Mouse (Mus musculus): Measurements from ENCODE around the gene Snrpa. TPM values are rescaled to one million over a fixed set of nuclear protein-coding genes. Genes with fewer than 3 reads are reported as not detected.
A peak's percentile ranks its signal among the peaks of the same experiment; 100 is the strongest.
"Not testable (repeated sequence)": the region's sequence is repeated elsewhere in the genome, so short reads cannot be mapped to it uniquely, and the experiment has no call there.

Gene Snrpa
- 175 and 176 TPM in 2 replicates for polyA plus RNA-seq (2012; rRNA removed)

DNA sequence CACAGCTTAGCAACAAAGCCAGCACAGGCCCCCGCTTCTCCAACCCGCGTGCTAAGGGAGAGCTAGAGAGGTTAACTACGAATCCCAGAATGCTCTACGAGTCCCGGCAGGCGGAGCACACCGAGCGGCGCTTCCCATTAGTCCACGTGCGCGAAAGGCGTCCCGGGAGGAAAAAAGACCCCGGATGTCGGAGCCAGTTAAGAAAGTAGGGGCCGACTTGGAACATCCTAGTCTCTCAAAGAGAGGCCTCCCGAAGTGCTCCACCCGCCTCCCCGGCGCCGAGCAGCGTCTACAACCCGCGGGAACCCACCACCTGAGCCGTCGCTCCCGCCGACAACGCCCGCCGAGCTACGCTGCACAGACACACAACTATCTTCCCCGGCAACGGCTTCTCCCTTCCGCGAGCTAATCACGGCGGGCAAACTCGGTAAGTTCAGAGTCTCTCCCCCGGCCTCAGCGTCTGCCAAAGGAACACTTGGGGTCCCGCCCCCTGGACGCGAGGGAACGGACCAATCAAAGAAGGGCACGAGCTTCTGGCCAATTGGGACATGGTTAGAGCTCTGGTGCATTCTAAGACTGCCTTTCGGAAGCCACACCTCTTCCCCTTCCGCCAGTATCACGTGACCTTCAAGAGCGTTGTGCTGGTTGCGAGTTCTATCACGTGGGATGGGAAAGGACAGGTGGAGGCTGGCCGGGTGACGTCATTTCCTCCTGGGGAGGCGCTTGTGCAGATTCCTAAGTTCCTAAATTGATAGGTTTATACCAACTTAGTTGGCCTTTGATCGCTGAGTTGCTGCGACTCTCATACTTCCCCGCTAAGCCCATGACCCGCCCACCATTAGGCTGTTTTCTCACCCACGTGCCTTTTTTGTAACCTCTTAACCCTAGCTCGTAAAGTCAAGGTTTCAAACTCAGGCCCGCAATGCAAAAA lies at the start of gene Snrpa, which contains the start of gene BC024978:
TSS of gene Snrpa (minus strand) at position 591 of the 931 bp plus-strand sequence.
TSS of gene BC024978 (plus strand) at position 101 of the 931 bp plus-strand sequence.
- H3K4me1 ChIP-seq (ENCODE audit: control insufficient read depth, insufficient read depth, low read length), result peaks cover 9% of the 10 kb centered on the region
- peak within 1 kb of the TSS; percentile 57 for H3K4me3 ChIP-seq (ENCODE audit: insufficient read depth, low read length)
- peak within 1 kb of the TSS; percentile 91 for H3K27ac ChIP-seq (ENCODE audit: insufficient read depth, low read length)
- TF ChIP-seq POLR2A (IDR thresholded peaks at IDR 0.05; ENCODE audit: extremely low read depth, insufficient read depth, low read length), result peak; percentile 21; the same call in 1 of the 2 replicates
- no peak for TF ChIP-seq CTCF (IDR thresholded peaks at IDR 0.05; ENCODE audit: extremely low read depth, insufficient read depth, low read length)

GRCm38 (mm10) chr7:27244088-27244487 lies 48.0 kb upstream of the Snrpa start:
- TF ChIP-seq CTCF (IDR thresholded peaks at IDR 0.05; ENCODE audit: extremely low read depth, insufficient read depth, low read length), result 0 out of 2 replicates have a peak, but pooled peaks have one; percentile 3
- H3K27ac ChIP-seq (ENCODE audit: insufficient read depth, low read length); H3K4me3 ChIP-seq (ENCODE audit: insufficient read depth, low read length): not testable (repeated sequence)

GRCm38 (mm10) chr7:27243211-27243610 lies 47.1 kb upstream of the Snrpa start:
- Histone ChIP-seq H3K4me1 (ENCODE audit: control insufficient read depth, insufficient read depth, low read length) (no peaks in the 10 kb centered on the region), H3K27ac (ENCODE audit: insufficient read depth, low read length) (no peak overlapping the region), H3K4me3 (ENCODE audit: insufficient read depth, low read length) (no peak overlapping the region)
- TF ChIP-seq CTCF (IDR thresholded peaks at IDR 0.05; ENCODE audit: extremely low read depth, insufficient read depth, low read length) (no peak), POLR2A (IDR thresholded peaks at IDR 0.05; ENCODE audit: extremely low read depth, insufficient read depth, low read length) (no peak)

More at GRCm38 (mm10) chr7:27244088-27244487, 48.0 kb upstream of the Snrpa start:
- H3K4me1 ChIP-seq (ENCODE audit: control insufficient read depth, insufficient read depth, low read length), result not testable (repeated sequence)

DNA sequence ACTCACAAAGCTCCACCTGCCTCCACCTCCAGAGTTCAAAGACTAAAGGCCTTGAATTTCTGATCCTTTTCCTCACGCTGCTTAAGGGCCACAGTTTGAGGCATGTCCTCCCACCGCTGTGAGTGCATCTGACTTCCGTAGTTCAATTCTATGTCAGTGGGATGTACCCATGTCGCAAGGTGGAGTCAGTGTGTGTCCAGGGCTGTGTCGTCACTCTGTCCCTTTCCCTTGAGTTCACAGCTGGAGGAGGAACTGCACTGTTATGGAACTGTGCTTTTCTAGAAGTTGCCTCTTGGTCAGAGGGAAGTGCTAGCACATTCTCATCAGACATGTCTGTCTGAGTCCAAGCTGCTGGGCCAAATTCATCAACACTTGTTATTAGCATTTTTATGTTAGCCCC lies 42.5 kb upstream of the Snrpa start:
- H3K4me1 ChIP-seq (ENCODE audit: control insufficient read depth, insufficient read depth, low read length), result peaks cover 2% of the 10 kb centered on the region; the same call in 1 of the 2 replicates
- no peak overlapping the region for H3K27ac ChIP-seq (ENCODE audit: insufficient read depth, low read length)
- TF ChIP-seq POLR2A (IDR thresholded peaks at IDR 0.05; ENCODE audit: extremely low read depth, insufficient read depth, low read length) (no peak), CTCF (IDR thresholded peaks at IDR 0.05; ENCODE audit: extremely low read depth, insufficient read depth, low read length) (no peak)
- H3K4me3 ChIP-seq (ENCODE audit: insufficient read depth, low read length), result no peak overlapping the region

GRCm38 (mm10) chr7:27237527-27237926 lies 41.5 kb upstream of the Snrpa start:
- no peak overlapping the region for H3K27ac ChIP-seq (ENCODE audit: insufficient read depth, low read length)

GRCm38 (mm10) chr7:27235726-27236125 lies 39.7 kb upstream of the Snrpa start:
- Histone ChIP-seq H3K4me1 (ENCODE audit: control insufficient read depth, insufficient read depth, low read length) (peaks cover 2% of the 10 kb centered on the region; the same call in 1 of the 2 replicates), H3K4me3 (ENCODE audit: insufficient read depth, low read length) (no peak overlapping the region), H3K27ac (ENCODE audit: insufficient read depth, low read length) (no peak overlapping the region)
- no peak for TF ChIP-seq POLR2A (IDR thresholded peaks at IDR 0.05; ENCODE audit: extremely low read depth, insufficient read depth, low read length)
- TF ChIP-seq CTCF (IDR thresholded peaks at IDR 0.05; ENCODE audit: extremely low read depth, insufficient read depth, low read length), result no peak

More at GRCm38 (mm10) chr7:27237527-27237926, 41.5 kb upstream of the Snrpa start:
- Histone ChIP-seq H3K4me1 (ENCODE audit: control insufficient read depth, insufficient read depth, low read length) (peaks cover 2% of the 10 kb centered on the region; the same call in 1 of the 2 replicates), H3K4me3 (ENCODE audit: insufficient read depth, low read length) (no peak overlapping the region)
- TF ChIP-seq CTCF (IDR thresholded peaks at IDR 0.05; ENCODE audit: extremely low read depth, insufficient read depth, low read length) (no peak), POLR2A (IDR thresholded peaks at IDR 0.05; ENCODE audit: extremely low read depth, insufficient read depth, low read length) (no peak)

- Histone ChIP-seq H3K4me1 (ENCODE audit: control insufficient read depth, insufficient read depth, low read length) (peaks cover 2% of the 10 kb centered on the region; the same call in 1 of the 2 replicates), H3K27ac (ENCODE audit: insufficient read depth, low read length) (no peak overlapping the region), H3K4me3 (ENCODE audit: insufficient read depth, low read length) (peak overlapping the region; percentile 47)
- no peak for TF ChIP-seq POLR2A (IDR thresholded peaks at IDR 0.05; ENCODE audit: extremely low read depth, insufficient read depth, low read length)
- TF ChIP-seq CTCF (IDR thresholded peaks at IDR 0.05; ENCODE audit: extremely low read depth, insufficient read depth, low read length), result no peak
Observed at GRCm38 (mm10) chr7:27233300-27233699, 37.2 kb upstream of the Snrpa start.

DNA sequence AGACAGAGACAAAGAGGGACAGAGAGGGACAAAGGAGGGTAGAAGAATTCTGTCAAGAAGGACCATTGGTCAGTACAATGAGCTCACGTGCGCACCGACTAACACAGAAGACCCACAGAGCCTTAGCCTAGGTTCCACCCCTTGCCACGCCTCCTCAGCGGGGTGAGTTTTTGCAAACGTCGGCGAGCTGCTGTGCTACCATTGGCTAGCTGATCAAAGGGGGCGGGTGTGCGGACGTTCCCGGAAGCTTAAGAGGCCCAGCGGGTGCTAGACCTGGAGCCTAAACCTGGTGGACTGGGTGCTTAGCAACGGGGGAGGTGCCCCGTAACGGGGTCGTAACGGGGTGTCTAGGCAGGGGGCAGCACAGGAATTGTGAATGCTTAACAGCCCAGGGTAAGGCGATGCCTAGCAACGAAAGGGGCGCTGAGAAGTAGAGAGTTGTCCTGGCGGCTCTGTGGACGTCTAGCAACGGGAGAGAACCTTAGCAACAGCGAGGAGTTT lies 36.8 kb upstream of the Snrpa start, which contains the start of gene Coq8b:
TSS of gene Coq8b (plus strand) at position 243 of the 501 bp plus-strand sequence.
- peak within 1 kb of the TSS; percentile 58; the same call in 1 of the 2 replicates for H3K27ac ChIP-seq (ENCODE audit: insufficient read depth, low read length)
- no peak for TF ChIP-seq CTCF (IDR thresholded peaks at IDR 0.05; ENCODE audit: extremely low read depth, insufficient read depth, low read length)
- TF ChIP-seq POLR2A (IDR thresholded peaks at IDR 0.05; ENCODE audit: extremely low read depth, insufficient read depth, low read length), result peak; percentile 66; the same call in 1 of the 2 replicates
- H3K4me3 ChIP-seq (ENCODE audit: insufficient read depth, low read length), result peak within 1 kb of the TSS; percentile 47
- H3K4me1 ChIP-seq (ENCODE audit: control insufficient read depth, insufficient read depth, low read length), result peaks cover 2% of the 10 kb centered on the region; the same call in 1 of the 2 replicates

DNA sequence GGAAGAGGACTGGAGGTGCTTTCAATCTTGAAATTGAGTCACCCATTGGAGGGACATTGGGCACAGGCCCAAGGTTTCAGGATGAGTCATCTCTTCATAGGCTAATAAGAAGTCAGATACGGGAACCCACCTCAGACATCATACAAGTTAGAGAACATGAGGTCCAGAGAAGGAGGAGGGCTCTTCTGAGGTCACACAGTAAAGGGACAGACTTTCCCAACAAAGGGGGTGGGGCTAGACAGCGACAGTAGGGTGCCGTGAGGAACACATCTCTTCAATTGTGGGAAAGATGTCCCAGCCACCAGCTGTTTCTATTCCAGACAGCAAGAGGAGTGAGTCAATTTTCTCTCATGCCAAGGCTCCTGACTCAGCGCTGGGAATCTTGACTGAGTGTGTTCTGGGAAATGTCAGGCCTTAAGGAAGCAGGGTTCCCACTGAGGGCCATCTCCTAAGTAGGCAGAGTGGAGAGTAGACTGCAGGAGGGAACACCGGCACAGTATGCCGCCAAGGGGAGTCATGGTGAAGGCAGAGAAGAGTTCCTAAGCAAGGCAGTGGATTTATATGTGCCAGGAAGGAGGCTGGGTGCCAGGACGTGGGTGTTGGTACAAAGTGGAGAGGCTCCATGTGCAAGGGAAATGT lies 35.7 kb upstream of the Snrpa start:
- Histone ChIP-seq H3K4me1 (ENCODE audit: control insufficient read depth, insufficient read depth, low read length) (peaks cover 2% of the 10 kb centered on the region; the same call in 1 of the 2 replicates), H3K27ac (ENCODE audit: insufficient read depth, low read length) (peak overlapping the region; percentile 41), H3K4me3 (ENCODE audit: insufficient read depth, low read length) (no peak overlapping the region)
- 0 out of 2 replicates have a peak, but pooled peaks have one; percentile 21 for TF ChIP-seq POLR2A (IDR thresholded peaks at IDR 0.05; ENCODE audit: extremely low read depth, insufficient read depth, low read length)
- TF ChIP-seq CTCF (IDR thresholded peaks at IDR 0.05; ENCODE audit: extremely low read depth, insufficient read depth, low read length), result no peak
